Mouse (Mus musculus): ENCODE data around the gene Lrrc20. TPM values are rescaled to one million over a fixed set of nuclear protein-coding genes. Genes with fewer than 3 reads are reported as not detected.
A peak's percentile ranks its signal among the peaks of the same experiment; 100 is the strongest.
"Not testable (repeated sequence)": the region's sequence is repeated elsewhere in the genome, so short reads cannot be mapped to it uniquely, and the experiment has no call there.

Gene Lrrc20
- polyA plus RNA-seq, 2 experiments = 10.4 to 11.3 TPM

DNA sequence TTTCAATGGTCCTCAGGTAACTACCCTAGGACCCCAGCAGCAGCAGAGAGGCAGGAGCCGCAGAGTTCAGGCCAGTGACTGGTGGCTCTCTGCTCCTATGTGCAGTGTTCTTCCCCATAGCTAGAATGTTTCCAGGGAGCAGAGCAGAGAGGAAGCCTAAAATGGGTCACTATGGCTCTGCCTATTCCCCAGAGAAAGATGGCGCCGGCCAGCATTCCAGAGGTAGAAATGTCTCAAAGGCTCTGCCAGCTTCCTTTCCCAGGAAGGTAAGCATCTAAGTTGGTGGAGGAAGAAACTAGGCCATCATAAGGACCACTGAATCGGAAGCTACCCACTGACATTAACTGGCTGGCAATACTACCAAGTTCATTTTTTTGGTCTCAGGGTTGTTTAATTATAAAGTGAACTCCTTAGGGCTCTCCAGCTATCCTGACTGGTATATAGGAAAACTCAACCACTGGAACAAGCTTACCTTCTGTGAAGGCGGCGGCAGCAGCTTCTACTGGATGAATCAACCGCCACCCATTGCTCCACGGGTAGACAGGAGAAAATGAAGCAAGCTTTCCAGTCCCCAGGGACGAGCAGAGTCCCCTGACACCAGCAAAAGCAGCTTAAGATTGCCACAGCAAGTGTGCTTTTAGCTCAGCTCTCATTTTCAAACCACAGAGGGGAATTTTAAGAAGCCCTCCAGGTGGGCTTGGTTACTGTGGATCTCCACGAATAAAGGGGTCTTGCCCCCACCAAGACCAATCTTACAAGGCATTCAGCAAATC is 27.8 kb upstream of the Lrrc20 start:
- Histone ChIP-seq H3K4me1 (ENCODE audit: control insufficient read depth, insufficient read depth, low read length) (peaks cover 43% of the 10 kb centered on the region), H3K4me3 (replicated peaks; ENCODE audit: low read length) (no peak overlapping the region), H3K9ac (ENCODE audit: low read depth, low read length, severe bottlenecking) (no peak overlapping the region), H3K4me2 (replicated peaks; ENCODE audit: low read depth, low read length, severe bottlenecking) (no peak overlapping the region), H3K27ac (replicated peaks; ENCODE audit: low read depth, low read length) (no peak overlapping the region), H3K9me3 (ENCODE audit: control insufficient read depth, low read length) (no peaks in the 10 kb centered on the region), H3K27me3 (ENCODE audit: control insufficient read depth, insufficient read depth, low read length) (no peaks in the 10 kb centered on the region), H3K36me3 (ENCODE audit: control insufficient read depth, insufficient read depth, low read length) (peaks cover 8% of the 10 kb centered on the region; the same call in 1 of the 2 replicates)
- 80% methylated on average over 10 of the region's 10 CpGs for WGBS
- no peak for ATAC-seq (ENCODE audit: low FRiP score, low read depth)
- DNase-seq (ENCODE audit: low spot score) = no peak
- TF ChIP-seq POLR2A (IDR thresholded peaks at IDR 0.05; ENCODE audit: borderline replicate concordance, extremely low read depth, insufficient read depth, insufficient read length) = no peak

DNA sequence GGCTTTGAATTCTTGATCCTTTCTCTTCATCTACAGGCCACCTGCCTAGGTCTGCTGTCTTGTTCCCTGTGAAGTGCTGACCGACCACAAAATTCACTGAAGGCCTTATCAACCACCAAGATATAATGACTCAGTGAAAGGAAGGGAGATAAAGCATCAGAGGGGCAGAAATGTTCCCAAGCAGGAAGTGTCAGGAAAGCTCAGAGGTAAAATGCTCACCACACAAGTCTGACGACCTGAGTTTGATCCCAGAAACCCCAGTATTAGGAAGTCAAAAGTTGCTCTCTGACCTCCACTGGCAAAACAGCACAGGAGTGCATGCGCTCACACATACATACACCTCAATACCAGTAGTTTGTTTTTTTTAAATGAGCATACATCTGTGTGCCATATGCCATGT is 26.8 kb upstream of the Lrrc20 start:
- Histone ChIP-seq H3K27me3 (ENCODE audit: control insufficient read depth, insufficient read depth, low read length) (no peaks in the 10 kb centered on the region), H3K36me3 (ENCODE audit: control insufficient read depth, insufficient read depth, low read length) (peaks cover 8% of the 10 kb centered on the region; the same call in 1 of the 2 replicates), H3K9me3 (ENCODE audit: control insufficient read depth, low read length) (no peaks in the 10 kb centered on the region), H3K4me1 (ENCODE audit: control insufficient read depth, insufficient read depth, low read length) (peaks cover 32% of the 10 kb centered on the region), H3K27ac (replicated peaks; ENCODE audit: low read depth, low read length) (no peak overlapping the region), H3K4me2 (replicated peaks; ENCODE audit: low read depth, low read length, severe bottlenecking) (no peak overlapping the region), H3K4me3 (replicated peaks; ENCODE audit: low read length) (no peak overlapping the region), H3K9ac (ENCODE audit: low read depth, low read length, severe bottlenecking) (no peak overlapping the region)
- DNase-seq (ENCODE audit: low spot score) (no peak), ATAC-seq (ENCODE audit: low FRiP score, low read depth) (no peak)
- no peak for TF ChIP-seq POLR2A (IDR thresholded peaks at IDR 0.05; ENCODE audit: borderline replicate concordance, extremely low read depth, insufficient read depth, insufficient read length)
- WGBS = 78% methylated on average over 3 of the region's 3 CpGs

DNA sequence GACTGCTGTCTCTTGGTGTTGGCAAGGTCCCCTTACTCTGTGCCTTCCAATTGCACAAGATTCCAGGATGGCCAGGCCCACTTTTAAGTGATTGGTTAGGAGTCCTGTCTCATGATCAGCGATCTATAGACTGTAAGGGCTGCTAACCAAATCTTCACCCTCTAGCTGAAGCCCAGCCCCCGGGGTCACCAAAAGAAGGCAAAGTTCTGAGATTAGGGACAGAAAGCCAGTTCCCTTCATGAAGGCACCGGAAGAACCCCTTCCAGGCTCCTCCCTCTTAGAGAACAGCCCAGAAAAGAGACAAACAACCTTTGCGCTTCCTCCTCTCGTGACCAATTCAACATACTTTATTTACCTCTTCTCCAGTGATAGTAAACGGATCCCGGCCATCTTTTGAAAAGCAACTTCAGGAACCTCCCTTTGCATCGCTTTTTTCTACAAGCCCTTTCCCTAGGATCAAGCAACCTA is 24.1 kb upstream of the Lrrc20 start:
- no peaks in the 10 kb centered on the region for H3K27me3 ChIP-seq (ENCODE audit: control insufficient read depth, insufficient read depth, low read length)
- H3K4me3 ChIP-seq (replicated peaks; ENCODE audit: low read length) = peak overlapping the region; percentile 99
- ATAC-seq (ENCODE audit: low FRiP score, low read depth) = no peak
- no peak for TF ChIP-seq POLR2A (IDR thresholded peaks at IDR 0.05; ENCODE audit: borderline replicate concordance, extremely low read depth, insufficient read depth, insufficient read length)
- no peaks in the 10 kb centered on the region for H3K9me3 ChIP-seq (ENCODE audit: control insufficient read depth, low read length)
- H3K9ac ChIP-seq (ENCODE audit: low read depth, low read length, severe bottlenecking) = peak overlapping the region; percentile 87
- H3K36me3 ChIP-seq (ENCODE audit: control insufficient read depth, insufficient read depth, low read length) = peaks cover 8% of the 10 kb centered on the region; the same call in 1 of the 2 replicates
- peaks cover 18% of the 10 kb centered on the region for H3K4me1 ChIP-seq (ENCODE audit: control insufficient read depth, insufficient read depth, low read length)
- no peak overlapping the region for H3K27ac ChIP-seq (replicated peaks; ENCODE audit: low read depth, low read length)
- peak overlapping the region; percentile 87 for H3K4me2 ChIP-seq (replicated peaks; ENCODE audit: low read depth, low read length, severe bottlenecking)
- 4% methylated on average over 8 of the region's 8 CpGs for WGBS
- no peak for DNase-seq (ENCODE audit: low spot score)

DNA sequence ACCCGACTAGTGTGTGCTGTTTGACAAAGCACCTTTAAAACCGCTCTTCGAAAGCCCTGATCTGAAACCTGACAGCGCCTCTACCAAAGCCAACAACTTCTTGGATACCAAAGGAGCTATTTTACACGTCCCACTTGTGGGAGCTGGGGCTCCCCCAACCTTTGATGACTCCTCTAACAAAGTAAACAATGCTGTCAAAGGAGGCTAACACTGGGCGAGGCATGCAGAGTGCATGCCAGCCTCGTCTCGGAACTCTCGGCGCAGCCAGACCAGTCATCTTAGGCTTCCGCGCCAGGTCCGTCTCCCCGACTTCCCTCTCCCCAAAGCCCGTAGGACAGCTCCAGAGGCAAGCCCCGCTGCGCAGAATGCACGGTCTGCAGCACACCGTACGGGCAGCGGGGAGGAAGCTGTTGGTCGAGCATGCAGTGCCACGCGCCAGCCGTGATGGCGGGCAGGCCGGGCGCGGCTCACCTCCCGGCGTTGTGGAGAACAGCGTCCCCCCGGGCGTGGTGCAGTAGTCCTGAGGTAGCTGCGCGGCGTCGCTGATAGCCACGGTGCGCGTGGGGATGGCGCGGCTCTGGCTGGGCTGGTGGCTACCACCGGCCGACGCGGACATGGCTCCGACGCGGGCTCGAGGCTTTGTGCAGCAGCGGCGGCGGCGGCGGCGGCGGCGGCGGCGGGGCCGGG is 23.5 kb upstream of the Lrrc20 start:
- H3K9ac ChIP-seq (ENCODE audit: low read depth, low read length, severe bottlenecking) = peak overlapping the region; percentile 87
- TF ChIP-seq POLR2A (IDR thresholded peaks at IDR 0.05; ENCODE audit: borderline replicate concordance, extremely low read depth, insufficient read depth, insufficient read length) = no peak
- H3K36me3 ChIP-seq (ENCODE audit: control insufficient read depth, insufficient read depth, low read length) = peaks cover 8% of the 10 kb centered on the region; the same call in 1 of the 2 replicates
- H3K9me3 ChIP-seq (ENCODE audit: control insufficient read depth, low read length) = no peaks in the 10 kb centered on the region
- peak overlapping the region; percentile 87 for H3K4me2 ChIP-seq (replicated peaks; ENCODE audit: low read depth, low read length, severe bottlenecking)
- H3K4me1 ChIP-seq (ENCODE audit: control insufficient read depth, insufficient read depth, low read length) = peaks cover 18% of the 10 kb centered on the region
- peak overlapping the region; percentile 99 for H3K4me3 ChIP-seq (replicated peaks; ENCODE audit: low read length)
- peak; percentile 16 for ATAC-seq (ENCODE audit: low FRiP score, low read depth)
- no peak for DNase-seq (ENCODE audit: low spot score)
- peak overlapping the region; percentile 75 for H3K27ac ChIP-seq (replicated peaks; ENCODE audit: low read depth, low read length)
- H3K27me3 ChIP-seq (ENCODE audit: control insufficient read depth, insufficient read depth, low read length) = no peaks in the 10 kb centered on the region
- WGBS = under 1% methylated on average over 59 of the region's 62 CpGs

DNA sequence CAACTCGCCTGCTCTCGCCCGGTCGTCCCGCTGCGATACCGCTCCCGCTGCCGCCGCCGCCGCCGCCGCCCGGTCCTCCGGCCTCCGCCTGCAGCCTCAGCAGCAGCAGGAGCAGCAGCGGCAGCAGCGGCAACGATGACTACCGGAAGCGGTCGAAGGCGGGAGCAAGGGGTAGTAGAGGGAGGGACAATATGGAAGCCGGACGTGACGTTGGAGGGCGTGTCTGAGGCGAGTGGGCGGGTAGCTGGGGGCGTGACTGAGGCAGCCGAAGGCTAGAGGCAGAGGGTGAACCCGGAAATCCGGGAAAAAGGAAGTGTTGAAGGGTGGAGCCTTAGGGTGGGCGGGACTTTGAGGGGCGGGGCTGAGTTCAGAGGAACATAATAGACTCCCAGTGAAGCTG is 23.0 kb upstream of the Lrrc20 start, which contains the start of gene Eif4ebp2:
Eif4ebp2 (minus strand) TSS at position 17 of the 400 bp plus-strand sequence.
- Histone ChIP-seq H3K27me3 (ENCODE audit: control insufficient read depth, insufficient read depth, low read length) (no peaks in the 10 kb centered on the region), H3K4me2 (replicated peaks; ENCODE audit: low read depth, low read length, severe bottlenecking) (peak within 1 kb of the TSS; percentile 87), H3K4me1 (ENCODE audit: control insufficient read depth, insufficient read depth, low read length) (peaks cover 18% of the 10 kb centered on the region), H3K27ac (replicated peaks; ENCODE audit: low read depth, low read length) (peak within 1 kb of the TSS; percentile 75), H3K9ac (ENCODE audit: low read depth, low read length, severe bottlenecking) (peak within 1 kb of the TSS; percentile 87), H3K36me3 (ENCODE audit: control insufficient read depth, insufficient read depth, low read length) (peaks cover 8% of the 10 kb centered on the region; the same call in 1 of the 2 replicates), H3K4me3 (replicated peaks; ENCODE audit: low read length) (peak within 1 kb of the TSS; percentile 99), H3K9me3 (ENCODE audit: control insufficient read depth, low read length) (no peaks in the 10 kb centered on the region)
- WGBS = 1% methylated on average over 34 of the region's 36 CpGs
- ATAC-seq (ENCODE audit: low FRiP score, low read depth) = peak; percentile 99
- TF ChIP-seq POLR2A (IDR thresholded peaks at IDR 0.05; ENCODE audit: borderline replicate concordance, extremely low read depth, insufficient read depth, insufficient read length) = peak; percentile 79; the same call in 1 of the 2 replicates
- DNase-seq (ENCODE audit: low spot score) = peak; percentile 98

DNA sequence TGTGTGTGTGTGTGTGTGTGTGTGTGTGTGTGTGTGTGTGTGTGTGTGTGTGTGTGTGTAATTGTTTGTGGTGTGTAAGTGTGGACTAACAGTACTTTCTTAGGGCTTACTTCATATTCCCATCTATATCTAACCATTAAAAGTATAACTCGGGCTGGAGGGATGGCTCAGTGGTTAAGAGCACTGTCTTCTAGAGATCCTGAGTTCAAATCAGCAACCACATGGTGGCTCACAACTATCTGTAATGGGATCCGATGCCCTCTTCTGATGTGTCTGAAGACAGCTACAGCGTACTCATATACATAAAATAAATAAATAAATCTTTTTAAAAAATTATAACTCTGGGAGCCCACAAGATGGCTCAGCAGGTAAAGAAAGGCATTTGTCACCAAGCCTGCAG is 22.4 kb upstream of the Lrrc20 start:
- not testable (repeated sequence) for H3K9me3 ChIP-seq (ENCODE audit: control insufficient read depth, low read length); H3K27ac ChIP-seq (replicated peaks; ENCODE audit: low read depth, low read length); H3K9ac ChIP-seq (ENCODE audit: low read depth, low read length, severe bottlenecking); H3K4me2 ChIP-seq (replicated peaks; ENCODE audit: low read depth, low read length, severe bottlenecking); ATAC-seq (ENCODE audit: low FRiP score, low read depth); H3K27me3 ChIP-seq (ENCODE audit: control insufficient read depth, insufficient read depth, low read length); DNase-seq (ENCODE audit: low spot score); H3K36me3 ChIP-seq (ENCODE audit: control insufficient read depth, insufficient read depth, low read length)
- WGBS = 77% methylated on average over 3 of the region's 3 CpGs
- 0 out of 2 replicates have a peak overlapping the region, but pooled peaks have one; percentile 99 for H3K4me3 ChIP-seq (replicated peaks; ENCODE audit: low read length)
- peaks cover 18% of the 10 kb centered on the region for H3K4me1 ChIP-seq (ENCODE audit: control insufficient read depth, insufficient read depth, low read length)

Measured in limb, embryonic 14.5 days (tissue).